Mouse (Mus musculus) spleen, postnatal 4 days (tissue): ENCODE data around the gene Olfr1360.

Source experiments
- DNase-seq, 2 experiments: peaks; one replicate each; pipeline ENCODE4 v3.0.0; 2022; ENCODE audit warnings: low spot score in 2 of 2

The Olfr1360 gene

DNA sequence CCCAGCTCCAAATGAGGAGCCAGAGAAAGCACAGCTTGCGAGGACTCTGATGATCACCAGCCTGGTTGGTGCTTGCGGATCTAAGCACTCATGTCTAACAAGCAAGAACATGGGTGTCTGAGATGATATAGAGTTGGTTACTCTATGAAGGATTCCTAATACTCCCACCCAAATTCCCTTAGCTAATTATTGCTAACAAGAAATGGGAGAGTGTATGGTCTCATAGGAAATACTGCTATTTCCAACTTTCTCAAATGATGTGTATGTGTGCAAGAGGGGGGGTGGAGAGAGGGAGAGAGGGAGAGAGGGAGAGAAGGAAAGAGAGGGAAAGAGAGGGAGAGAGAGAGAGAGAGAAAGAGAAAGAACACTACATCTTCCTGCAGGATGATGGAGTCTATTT lies 13.9 kb downstream of the Olfr1360 start, which contains the start of gene Olfr1361:
Olfr1361 (minus strand) TSS at position 101 of the 400 bp plus-strand sequence.
- DNase-seq: no peak

DNA sequence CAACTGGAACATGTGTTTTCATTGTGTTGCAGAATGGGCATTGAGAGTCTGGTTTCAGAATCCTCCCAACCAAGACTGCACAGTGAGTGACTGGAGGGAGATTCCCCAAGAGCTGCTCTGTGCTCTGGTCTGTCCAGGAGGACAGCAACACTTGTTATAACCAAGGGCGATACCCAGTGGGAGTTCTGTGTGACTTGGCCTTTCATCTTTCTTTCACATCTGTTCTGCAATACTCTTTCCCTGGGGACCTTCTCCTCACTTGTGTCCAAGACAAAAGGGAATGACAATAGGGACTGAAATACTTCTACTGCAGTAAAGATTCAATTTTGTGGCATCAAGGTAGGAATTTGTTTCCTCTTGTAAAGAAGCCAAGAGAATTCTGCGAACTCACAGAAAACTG lies 34.8 kb downstream of the Olfr1360 start, which contains the start of gene Olfr11:
Olfr11 (minus strand) TSS at position 101 of the 400 bp plus-strand sequence.
- no peak for DNase-seq
